Mouse (Mus musculus) heart, adult 2 months (tissue): ENCODE results near the gene BC030499.

Experiments
- CTCF ChIP-seq: fragments of 200-600 bp; IDR thresholded peaks from 2 replicates; pipeline ENCODE4 v1.8.1; 2022; ENCODE audit warnings: antibody characterized with exemption, mild to moderate bottlenecking, moderate library complexity
- EP300 ChIP-seq: fragments of 200-500 bp; IDR thresholded peaks from 2 replicates; pipeline ENCODE4 v1.6.1; 2011; ENCODE audit warnings: low read depth, low read length, control low read depth; ENCODE audit not compliant: insufficient read depth
- POLR2A ChIP-seq: fragments of 200-500 bp; IDR thresholded peaks from 2 replicates; pipeline ENCODE4 v1.6.1; 2011; ENCODE audit warnings: mild to moderate bottlenecking, low read depth, low read length, control low read depth; ENCODE audit not compliant: insufficient read depth

DNA sequence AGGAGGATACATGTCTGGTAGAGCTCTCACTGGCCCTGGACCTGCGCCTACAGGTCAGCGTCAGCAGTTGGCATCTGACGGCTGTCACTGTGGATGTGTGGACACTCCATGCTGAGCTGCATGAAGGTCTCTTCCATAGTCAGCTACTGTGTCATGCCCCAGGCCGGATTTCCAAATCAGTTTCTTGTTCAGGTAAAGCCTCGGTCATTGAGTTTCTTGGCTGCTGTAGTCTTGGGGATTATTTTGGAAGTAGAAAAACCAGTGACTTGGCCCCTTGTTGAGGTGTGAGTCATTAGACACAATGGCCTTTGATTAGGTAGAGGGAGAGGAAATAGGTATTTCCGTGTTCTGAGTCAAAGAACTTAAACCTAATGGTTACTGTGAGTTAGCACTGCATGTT lies 25.1 kb upstream of the BC030499 start:
- no peak for TF ChIP-seq CTCF
- no peak for TF ChIP-seq POLR2A
- no peak for TF ChIP-seq EP300
